In genomic region chr1:53889806-53890205, GRCm38 (mm10) we compare ENCODE assay signal across 14 mouse cellular contexts.
"Had no signal": no experiment of that assay in that cellular context is flagged by ENCODE, and none has a peak within 500 bp of the region (broad histone marks: within the 10 kb centered on the region; RNA-seq: fewer than 3 reads in every experiment).

No protein-coding gene starts in this region.

- H3K27me3 ChIP-seq: midbrain, embryonic 12.5 days; neural tube, embryonic 13.5 days; neural tube, embryonic 15.5 days had no signal

- H3K4me1 ChIP-seq: midbrain, embryonic 10.5 days; midbrain, embryonic 12.5 days; neural tube, embryonic 13.5 days; neural tube, embryonic 15.5 days had no signal

- H3K9me3 ChIP-seq: midbrain, embryonic 10.5 days; midbrain, embryonic 12.5 days; neural tube, embryonic 13.5 days; neural tube, embryonic 15.5 days had no signal

- H3K9ac ChIP-seq: lung, embryonic 14.5 days; midbrain, embryonic 12.5 days; neural tube, embryonic 13.5 days; neural tube, embryonic 15.5 days had no signal

- H3K27ac ChIP-seq: midbrain, embryonic 10.5 days; midbrain, embryonic 12.5 days; neural tube, embryonic 13.5 days; neural tube, embryonic 15.5 days had no signal

- H3K4me2 ChIP-seq: lung, embryonic 14.5 days; midbrain, embryonic 12.5 days; neural tube, embryonic 13.5 days; neural tube, embryonic 15.5 days had no signal

- H3K36me3 ChIP-seq: midbrain, embryonic 10.5 days; midbrain, embryonic 12.5 days; neural tube, embryonic 13.5 days had no signal

- DNase-seq: lung, adult 18-20 months; lung, postnatal 4 days; retina, postnatal 1 day; right cerebral cortex, adult 18-20 months; right cerebral cortex, postnatal 25 days; thymus, adult 18-20 months; thymus, postnatal 36 days had no signal

- H3K4me3 ChIP-seq: midbrain, embryonic 10.5 days; midbrain, embryonic 12.5 days; myocyte; neural tube, embryonic 13.5 days; neural tube, embryonic 15.5 days had no signal

- ATAC-seq: midbrain, embryonic 16.5 days had no signal
